Mouse (Mus musculus): ENCODE results near the gene Klhl7.

DNA sequence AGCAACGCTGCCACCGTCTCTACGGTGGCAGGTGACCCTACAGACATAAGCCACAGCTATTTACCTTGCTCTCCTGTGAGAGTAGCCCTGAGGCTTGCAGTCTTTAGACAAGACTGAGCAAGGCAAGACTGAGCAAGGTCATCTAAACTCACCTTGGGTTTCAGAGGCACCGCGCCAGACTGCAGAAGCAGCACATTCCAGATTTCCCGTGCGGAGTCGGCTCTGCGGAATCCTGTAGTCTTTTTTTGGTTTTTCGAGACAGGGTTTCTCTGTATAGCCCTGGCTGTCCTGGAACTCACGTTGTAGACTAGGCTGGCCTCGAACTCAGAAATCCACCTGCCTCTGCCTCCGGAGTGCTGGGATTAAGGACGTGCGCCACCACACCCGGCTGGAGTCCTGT, 14.2 kb upstream of the Klhl7 start:
- TF ChIP-seq CTCF (IDR thresholded peaks at IDR 0.05; ENCODE audit: borderline replicate concordance, insufficient read depth, low read length) (no peak), POLR2A (IDR thresholded peaks at IDR 0.05; ENCODE audit: low read depth, low read length) (no peak)

Data from embryonic fibroblast, embryonic 13.5 days (primary cell).